Mouse (Mus musculus): Measurements from ENCODE around the gene Plekha1. TPM values are rescaled to one million over a fixed set of nuclear protein-coding genes. Genes with fewer than 3 reads are reported as not detected.

The Plekha1 gene
- total RNA-seq (2022): 100 to 1,000 TPM in 1 of 4 experiments, 10 to 100 TPM in 3; 94.6 to 101 (median 96.9) TPM

GRCm38 (mm10) chr7:130865613-130866591, at the start of gene Plekha1:
Gene Plekha1 (plus strand): TSS chr7:130865756.
- DNase-seq (ENCODE audit: low spot score in 2 of 2): peak; percentile 95 to 99

GRCm38 (mm10) chr7:130816243-130816642, 49.3 kb upstream of the Plekha1 start:
- DNase-seq (ENCODE audit: low spot score in 2 of 2): no peak

- DNase-seq (ENCODE audit: low spot score in 2 of 2): no peak
Measured at GRCm38 (mm10) chr7:130818813-130819212, 46.7 kb upstream of the Plekha1 start.

- DNase-seq (ENCODE audit: low spot score in 2 of 2): peak in 1 of 2 experiments; percentile 72
Measured at GRCm38 (mm10) chr7:130819624-130820023, 45.9 kb upstream of the Plekha1 start.

- DNase-seq (ENCODE audit: low spot score in 2 of 2): no peak
Measured at GRCm38 (mm10) chr7:130823992-130824391, 41.6 kb upstream of the Plekha1 start.

- DNase-seq (ENCODE audit: low spot score in 2 of 2): no peak
Measured at GRCm38 (mm10) chr7:130826343-130826742, 39.2 kb upstream of the Plekha1 start.

GRCm38 (mm10) chr7:130827431-130827830, 38.1 kb upstream of the Plekha1 start:
- no peak for DNase-seq (ENCODE audit: low spot score in 2 of 2)

GRCm38 (mm10) chr7:130827844-130828403, 37.6 kb upstream of the Plekha1 start:
- no peak for DNase-seq (ENCODE audit: low spot score in 2 of 2)

GRCm38 (mm10) chr7:130828475-130828874, 37.1 kb upstream of the Plekha1 start:
- no peak for DNase-seq (ENCODE audit: low spot score in 2 of 2)

- no peak for DNase-seq (ENCODE audit: low spot score in 2 of 2)
Measured at GRCm38 (mm10) chr7:130831586-130831985, 34.0 kb upstream of the Plekha1 start.

GRCm38 (mm10) chr7:130834299-130834698, 31.3 kb upstream of the Plekha1 start:
- DNase-seq (ENCODE audit: low spot score in 2 of 2): no peak

- no peak for DNase-seq (ENCODE audit: low spot score in 2 of 2)
Measured at GRCm38 (mm10) chr7:130834958-130835861, 30.3 kb upstream of the Plekha1 start.

GRCm38 (mm10) chr7:130836066-130836465, 29.5 kb upstream of the Plekha1 start:
- no peak for DNase-seq (ENCODE audit: low spot score in 2 of 2)

- no peak for DNase-seq (ENCODE audit: low spot score in 2 of 2)
Measured at GRCm38 (mm10) chr7:130837941-130838657, 27.5 kb upstream of the Plekha1 start.

- DNase-seq (ENCODE audit: low spot score in 2 of 2): no peak
Measured at GRCm38 (mm10) chr7:130838658-130839025, 26.9 kb upstream of the Plekha1 start.

- DNase-seq (ENCODE audit: low spot score in 2 of 2): no peak
Measured at GRCm38 (mm10) chr7:130839380-130840100, 26.0 kb upstream of the Plekha1 start.

- no peak for DNase-seq (ENCODE audit: low spot score in 2 of 2)
Measured at GRCm38 (mm10) chr7:130847164-130847718, 18.3 kb upstream of the Plekha1 start.

- no peak for DNase-seq (ENCODE audit: low spot score in 2 of 2)
Measured at GRCm38 (mm10) chr7:130854684-130855292, 10.8 kb upstream of the Plekha1 start.

GRCm38 (mm10) chr7:130855681-130856080, 9.9 kb upstream of the Plekha1 start:
- no peak for DNase-seq (ENCODE audit: low spot score in 2 of 2)

Data from left cerebral cortex, adult 8-10 months (tissue).